Mouse (Mus musculus) heart, embryonic 12.5 days (tissue): ENCODE results near the gene Mlec. TPM values are rescaled to one million over a fixed set of nuclear protein-coding genes. Genes with fewer than 3 reads are reported as not detected.

ENCODE experiments used
- ATAC-seq: fragments of 200-750 bp; cut with Nextera tagmentation; 2 replicates; pipeline ENCODE4 v1.8.0; 2017; ENCODE audit warnings: moderate TSS enrichment, moderate library complexity; ENCODE audit not compliant: insufficient number of reproducible peaks, low FRiP score
- H3K27ac ChIP-seq: fragments of 300-500 bp; sonication (generic); 2 replicates; pipeline ENCODE4 v1.5.1; 2016; ENCODE audit warnings: mild to moderate bottlenecking, moderate library complexity; ENCODE audit not compliant: poor library complexity, severe bottlenecking
- H3K27me3 ChIP-seq: fragments of 300-500 bp; sonication (generic); replicated peaks from 2 replicates; pipeline ENCODE4 v1.6.1; 2016; ENCODE audit warnings: mild to moderate bottlenecking, moderate library complexity
- H3K36me3 ChIP-seq: fragments of 300-500 bp; sonication (generic); 2 replicates; pipeline ENCODE4 v1.6.1; 2016; ENCODE audit warnings: mild to moderate bottlenecking, moderate library complexity
- H3K4me1 ChIP-seq: fragments of 300-500 bp; sonication (generic); replicated peaks from 2 replicates; pipeline ENCODE4 v1.6.1; 2016; ENCODE audit warnings: mild to moderate bottlenecking
- H3K4me2 ChIP-seq: fragments of 300-500 bp; sonication (generic); 2 replicates; pipeline ENCODE4 v1.6.1; 2016; ENCODE audit warnings: mild to moderate bottlenecking, moderate library complexity
- H3K4me3 ChIP-seq: fragments of 300-500 bp; sonication (generic); 2 replicates; pipeline ENCODE4 v1.5.1; 2016; ENCODE audit warnings: mild to moderate bottlenecking
- H3K9ac ChIP-seq: fragments of 300-500 bp; sonication (generic); 2 replicates; pipeline ENCODE4 v1.6.1; 2016; ENCODE audit warnings: mild to moderate bottlenecking, moderate library complexity
- H3K9me3 ChIP-seq: fragments of 300-500 bp; sonication (generic); replicated peaks from 2 replicates; pipeline ENCODE4 v1.6.1; 2016; ENCODE audit warnings: mild to moderate bottlenecking, moderate library complexity
- whole genome bisulfite sequencing: fragments of 180-500 bp; shearing (Covaris S2); methylation state at CpG from one replicate; pipeline ENCODE4 v1.1.7; 2016; 5-methylcytosine and 5-hydroxymethylcytosine counted together
- polyA plus RNA-seq: library from polyadenylated mRNA; unstranded; fragments of >200 nt; fragmentation: Nextera tagmentation; extraction: Ambion mirVana; gene quantifications from 2 replicates; pipeline ENCODE4 v1.2.1, GENCODE M21; 2016

The Mlec gene
- polyA plus RNA-seq, 1 experiment from 2014 or later: 103 TPM

DNA sequence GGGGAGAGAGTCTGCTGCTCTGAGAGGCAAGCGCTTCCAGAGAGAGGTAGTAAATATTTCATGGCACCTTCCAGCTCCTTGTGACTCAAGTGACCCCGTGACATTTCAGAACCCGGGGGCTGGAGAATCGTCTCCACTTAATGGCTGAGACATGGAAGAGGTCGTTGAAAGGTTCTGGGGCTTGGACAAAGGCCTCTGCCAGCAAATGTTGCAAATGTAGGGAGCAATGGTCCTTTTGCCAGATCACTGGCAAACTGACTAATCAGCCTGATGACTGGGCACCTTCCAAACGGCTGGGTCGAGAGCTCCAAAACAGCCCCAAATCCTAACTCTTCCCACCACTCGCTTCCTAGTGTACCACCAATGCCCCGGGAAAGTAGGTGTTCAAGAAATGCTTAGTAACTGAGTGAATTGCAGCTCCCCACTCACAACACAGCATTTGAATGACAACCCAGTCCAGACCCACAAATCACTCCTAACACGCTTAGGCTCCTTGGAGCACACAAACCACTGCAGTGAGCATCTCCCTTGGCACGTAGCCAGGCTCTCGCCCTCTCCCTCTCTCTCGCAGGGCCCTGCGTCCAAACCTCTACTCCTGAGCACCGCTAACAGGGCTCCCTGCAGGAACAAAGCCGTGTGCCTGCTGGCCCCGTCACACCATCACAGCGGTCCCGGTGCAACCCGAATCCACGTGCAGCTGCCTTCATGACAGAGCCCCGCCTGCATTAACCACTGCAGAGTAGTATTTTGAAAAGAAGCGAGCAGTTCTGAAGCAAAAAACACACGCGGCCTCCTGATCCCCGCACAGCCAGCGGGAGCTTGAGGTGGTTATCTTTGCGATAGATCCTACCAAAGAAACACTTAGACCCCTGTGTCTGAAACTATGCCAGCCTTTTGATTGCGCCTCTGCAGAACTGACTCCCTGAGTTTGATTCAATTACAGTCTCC is 34.2 kb upstream of the Mlec start:
- H3K27ac ChIP-seq: no peak overlapping the region
- H3K4me1 ChIP-seq: peaks cover 30% of the 10 kb centered on the region
- no peak overlapping the region for H3K4me3 ChIP-seq
- H3K9me3 ChIP-seq: no peaks in the 10 kb centered on the region
- no peak overlapping the region for H3K9ac ChIP-seq
- H3K4me2 ChIP-seq: peak overlapping the region; percentile 4; the same call in 1 of the 2 replicates
- 11% methylated on average over 29 of the region's 29 CpGs for WGBS
- no peak for ATAC-seq
- H3K27me3 ChIP-seq: peaks cover 80% of the 10 kb centered on the region
- no peaks in the 10 kb centered on the region for H3K36me3 ChIP-seq

DNA sequence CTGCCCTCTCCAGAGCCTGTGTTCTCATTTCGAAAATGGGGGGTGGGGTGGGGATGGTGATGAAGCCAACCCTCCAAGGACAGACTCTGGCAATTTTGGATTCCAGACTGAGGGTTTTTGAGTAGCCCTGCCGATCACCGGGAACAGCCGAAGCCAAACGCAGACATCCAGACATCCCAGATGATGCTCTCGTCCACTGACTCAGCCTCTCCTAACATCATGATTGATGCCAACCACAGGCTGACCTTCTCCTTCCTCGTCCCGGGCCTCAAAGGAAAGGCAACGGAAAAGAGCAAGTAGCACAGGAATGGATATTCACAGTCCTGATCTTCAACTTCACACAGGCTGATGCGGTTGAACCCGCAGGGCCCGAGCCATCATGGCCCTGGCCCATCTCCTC is 32.1 kb upstream of the Mlec start:
- WGBS: 81% methylated on average over 12 of the region's 12 CpGs
- H3K27ac ChIP-seq: no peak overlapping the region

DNA sequence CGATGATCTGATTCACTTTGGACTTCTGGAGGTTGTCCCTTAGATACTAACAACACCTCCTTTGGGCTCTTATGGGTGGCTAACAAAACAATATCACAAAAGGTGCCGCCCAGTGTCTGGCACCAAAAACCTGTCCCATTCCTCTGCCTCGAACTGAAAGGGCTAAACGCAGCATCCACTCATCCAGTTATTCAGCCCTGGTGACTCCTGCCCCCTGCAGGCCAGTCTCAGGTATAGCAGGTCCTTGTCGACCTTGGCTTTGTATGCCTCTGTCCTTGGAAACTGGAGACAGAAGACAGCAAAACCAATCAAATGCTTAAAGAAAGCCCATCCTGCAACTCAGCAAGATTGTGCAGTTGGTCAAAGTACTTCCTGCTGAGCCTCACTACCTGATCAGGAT is 30.8 kb upstream of the Mlec start:
- no peak overlapping the region for H3K4me2 ChIP-seq
- no peak overlapping the region for H3K9ac ChIP-seq
- no peak overlapping the region for H3K27ac ChIP-seq
- no peak overlapping the region for H3K4me3 ChIP-seq
- ATAC-seq: no peak
- H3K4me1 ChIP-seq: peaks cover 50% of the 10 kb centered on the region
- H3K36me3 ChIP-seq: no peaks in the 10 kb centered on the region
- H3K9me3 ChIP-seq: no peaks in the 10 kb centered on the region
- WGBS: 41% methylated on average over 5 of the region's 5 CpGs
- peaks cover 68% of the 10 kb centered on the region for H3K27me3 ChIP-seq

More for the DNA sequence above, 32.1 kb upstream of the Mlec start:
- peaks cover 46% of the 10 kb centered on the region for H3K4me1 ChIP-seq
- H3K4me2 ChIP-seq: no peak overlapping the region
- H3K4me3 ChIP-seq: no peak overlapping the region
- ATAC-seq: no peak
- no peaks in the 10 kb centered on the region for H3K36me3 ChIP-seq
- H3K9ac ChIP-seq: no peak overlapping the region
- no peaks in the 10 kb centered on the region for H3K9me3 ChIP-seq
- peaks cover 75% of the 10 kb centered on the region for H3K27me3 ChIP-seq

DNA sequence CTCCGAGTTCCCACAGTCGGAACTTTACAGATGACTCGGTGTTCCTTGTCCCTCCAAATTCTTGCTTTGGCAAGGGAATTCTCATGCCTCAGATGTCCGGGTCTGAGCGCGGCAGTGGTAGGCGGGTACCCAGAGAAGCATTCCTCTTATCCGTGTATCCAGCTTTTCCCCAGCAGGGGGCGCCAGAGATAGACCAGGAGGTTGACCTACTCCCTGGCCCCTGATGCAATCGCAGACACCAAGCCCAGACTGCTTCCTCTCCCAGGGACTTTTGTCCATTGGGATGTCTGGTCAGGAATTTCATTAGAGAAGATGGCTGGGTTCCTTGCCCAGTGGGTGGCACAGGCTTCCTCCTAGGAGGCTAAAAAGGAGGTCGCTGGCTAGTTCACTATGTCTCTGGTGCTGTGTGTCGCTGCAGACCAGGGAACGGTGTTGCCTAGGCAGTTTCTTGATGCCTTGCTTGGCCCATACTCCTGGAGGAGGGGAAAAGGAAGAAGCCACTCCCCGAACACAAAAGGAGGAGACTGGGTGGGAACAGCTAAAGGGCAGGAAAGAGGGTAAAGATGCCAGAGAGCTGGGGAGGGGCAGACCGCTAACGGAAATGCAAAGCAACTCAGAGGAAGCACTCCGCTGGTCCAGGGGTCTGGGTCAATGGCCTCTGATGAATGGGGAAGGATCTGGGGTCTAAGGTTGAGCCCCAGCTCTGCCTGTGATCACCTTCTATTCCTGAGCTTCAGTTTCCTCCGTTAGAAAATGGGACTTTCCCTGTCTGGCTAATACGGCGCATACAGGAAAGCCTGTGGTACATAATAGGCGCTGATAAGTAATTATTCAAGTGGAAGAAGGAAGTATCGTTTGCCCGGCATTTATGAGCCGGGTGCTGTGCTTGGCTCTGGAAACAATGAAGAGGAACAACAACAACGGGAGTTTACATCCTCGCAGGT is 29.5 kb upstream of the Mlec start:
- Histone ChIP-seq H3K27ac (no peak overlapping the region), H3K4me2 (peak overlapping the region; percentile 55), H3K36me3 (no peaks in the 10 kb centered on the region), H3K9me3 (no peaks in the 10 kb centered on the region), H3K4me1 (peaks cover 51% of the 10 kb centered on the region), H3K27me3 (peaks cover 54% of the 10 kb centered on the region), H3K4me3 (0 out of 2 replicates have a peak overlapping the region, but pooled peaks have one; percentile 11), H3K9ac (no peak overlapping the region)
- ATAC-seq: peak; percentile 73
- WGBS: 16% methylated on average over 26 of the region's 26 CpGs

DNA sequence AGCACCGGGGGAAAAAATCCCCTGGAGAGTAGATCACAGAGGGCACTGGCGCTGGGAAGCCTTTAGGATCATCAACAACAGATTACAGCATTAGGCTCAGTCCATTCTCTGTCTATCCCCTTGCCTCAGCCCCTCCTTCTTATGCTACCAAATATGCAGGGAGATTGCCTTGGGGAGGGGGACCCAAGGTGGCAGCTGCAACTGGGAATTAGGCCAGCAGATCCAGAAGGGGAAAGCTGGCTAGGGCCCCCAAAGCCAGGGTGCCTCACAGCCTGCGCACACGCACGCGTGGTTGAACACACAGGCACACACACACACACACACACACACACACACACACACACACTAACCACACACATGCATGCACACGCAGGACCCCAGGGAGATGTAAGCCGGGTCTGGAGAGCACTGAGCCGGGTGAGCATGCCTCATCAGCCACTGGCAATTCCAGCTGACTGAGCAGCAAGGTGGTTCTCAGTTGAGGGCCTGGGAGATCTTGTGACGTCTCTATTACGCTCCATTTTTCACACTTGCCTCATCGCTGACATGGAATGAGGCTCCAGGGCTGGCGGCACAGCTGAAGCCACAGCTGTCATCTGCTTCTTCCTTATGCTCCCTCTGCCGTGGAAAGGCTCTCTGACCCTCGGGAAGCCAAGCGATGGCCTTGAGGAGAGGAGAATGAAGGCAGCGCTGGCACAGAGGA is 28.5 kb upstream of the Mlec start:
- ATAC-seq: no peak
- no peak overlapping the region for H3K27ac ChIP-seq
- peak overlapping the region; percentile 55 for H3K4me2 ChIP-seq
- peaks cover 45% of the 10 kb centered on the region for H3K27me3 ChIP-seq
- peaks cover 57% of the 10 kb centered on the region for H3K4me1 ChIP-seq
- peak overlapping the region; percentile 11; the same call in 1 of the 2 replicates for H3K4me3 ChIP-seq
- no peaks in the 10 kb centered on the region for H3K36me3 ChIP-seq
- 0 out of 2 replicates have a peak overlapping the region, but pooled peaks have one; percentile 22 for H3K9ac ChIP-seq
- H3K9me3 ChIP-seq: no peaks in the 10 kb centered on the region
- 37% methylated on average over 17 of the region's 17 CpGs for WGBS

DNA sequence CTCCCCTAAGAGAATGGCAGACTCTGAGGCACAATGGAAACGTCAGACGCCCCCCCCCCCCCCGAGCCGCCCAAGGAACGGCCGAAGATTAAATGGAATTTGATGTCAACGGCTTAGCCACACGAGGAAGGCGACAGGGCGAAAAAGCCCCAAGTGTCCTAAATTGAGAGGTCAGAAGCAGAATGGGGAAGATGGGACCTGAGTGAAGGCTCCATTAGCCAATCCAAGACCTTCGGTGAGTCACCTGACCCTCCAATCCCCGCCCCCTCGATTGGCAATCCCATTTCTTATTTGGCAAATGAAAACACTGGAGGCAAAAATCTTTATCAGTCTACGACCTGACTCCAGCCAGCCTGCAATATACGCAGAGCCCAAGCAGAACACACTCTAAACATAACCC is 26.7 kb upstream of the Mlec start:
- peak overlapping the region; percentile 43 for H3K4me2 ChIP-seq
- no peak for ATAC-seq
- H3K9ac ChIP-seq: no peak overlapping the region
- H3K9me3 ChIP-seq: no peaks in the 10 kb centered on the region; the same call in 1 of the 2 replicates
- no peaks in the 10 kb centered on the region for H3K36me3 ChIP-seq
- no peak overlapping the region for H3K4me3 ChIP-seq
- peaks cover 65% of the 10 kb centered on the region for H3K4me1 ChIP-seq
- 24% methylated on average over 15 of the region's 15 CpGs for WGBS
- no peak overlapping the region for H3K27ac ChIP-seq
- peaks cover 28% of the 10 kb centered on the region for H3K27me3 ChIP-seq

- Histone ChIP-seq H3K4me3 (no peak overlapping the region), H3K27ac (peak overlapping the region; percentile 67), H3K27me3 (peaks cover 21% of the 10 kb centered on the region), H3K4me1 (peaks cover 65% of the 10 kb centered on the region), H3K9me3 (no peaks in the 10 kb centered on the region; the same call in 1 of the 2 replicates), H3K36me3 (no peaks in the 10 kb centered on the region), H3K4me2 (no peak overlapping the region), H3K9ac (0 out of 2 replicates have a peak overlapping the region, but pooled peaks have one; percentile 19)
- WGBS: 39% methylated on average over 10 of the region's 10 CpGs
- no peak for ATAC-seq
Measured at GRCm38 (mm10) chr5:115183482-115183881, 25.5 kb upstream of the Mlec start.

DNA sequence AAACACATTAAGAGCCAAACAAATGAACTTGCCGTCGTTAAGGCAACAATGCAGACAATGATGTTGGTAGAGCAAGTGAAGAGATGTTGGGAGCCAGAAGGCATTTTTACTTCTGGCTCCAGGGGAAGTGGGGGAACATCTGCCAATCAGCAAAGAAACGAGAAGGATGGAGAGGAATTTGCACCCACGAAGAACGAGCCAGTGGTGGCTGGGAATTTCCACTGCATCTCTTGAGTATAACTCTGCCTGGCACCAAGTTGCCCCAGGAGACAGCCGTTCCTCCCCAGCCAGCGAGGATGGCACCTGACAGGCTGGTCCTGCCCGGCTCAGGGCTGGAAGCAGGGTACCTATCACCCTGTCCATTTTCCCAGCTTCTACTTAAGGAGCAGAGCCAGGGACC is 24.9 kb upstream of the Mlec start:
- H3K36me3 ChIP-seq: no peaks in the 10 kb centered on the region
- H3K4me2 ChIP-seq: no peak overlapping the region
- peaks cover 21% of the 10 kb centered on the region for H3K27me3 ChIP-seq
- H3K4me1 ChIP-seq: peaks cover 65% of the 10 kb centered on the region
- peak overlapping the region; percentile 67 for H3K27ac ChIP-seq
- ATAC-seq: no peak
- no peaks in the 10 kb centered on the region; the same call in 1 of the 2 replicates for H3K9me3 ChIP-seq
- H3K4me3 ChIP-seq: no peak overlapping the region
- 55% methylated on average over 8 of the region's 8 CpGs for WGBS
- peak overlapping the region; percentile 19; the same call in 1 of the 2 replicates for H3K9ac ChIP-seq

DNA sequence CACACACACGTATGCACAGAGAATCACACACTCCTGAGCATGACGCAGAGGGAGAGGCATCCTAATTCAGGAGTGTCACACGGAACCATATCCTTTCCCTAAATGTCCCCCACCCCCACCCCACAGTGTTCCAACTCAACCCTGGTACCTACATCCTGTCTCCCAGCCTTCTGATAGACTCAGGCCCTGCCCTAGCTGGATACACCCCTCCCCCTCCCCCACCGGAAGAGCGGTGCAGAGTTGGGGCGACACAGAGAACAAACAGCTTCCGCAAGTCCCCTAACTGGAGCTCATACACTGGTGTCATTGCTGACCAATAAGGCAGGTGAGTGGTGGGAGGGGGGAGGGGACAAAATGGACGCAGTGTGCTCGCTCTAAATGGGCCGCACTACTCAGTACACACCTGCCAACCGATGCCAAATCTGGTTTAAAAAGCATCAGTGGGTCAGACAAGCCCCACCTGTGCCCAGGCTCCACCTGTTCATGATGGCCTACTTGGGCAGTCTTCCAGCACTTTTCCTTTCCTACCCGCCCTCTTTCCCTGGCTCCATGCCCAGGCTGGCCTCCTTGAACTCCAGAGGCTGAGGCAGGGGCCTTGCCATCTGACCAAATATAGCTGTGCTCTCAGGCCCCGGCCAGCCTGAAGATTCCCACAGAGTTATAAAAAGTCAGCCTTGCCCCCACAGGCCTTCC is 23.4 kb upstream of the Mlec start:
- 61% methylated on average over 13 of the region's 13 CpGs for WGBS
- H3K4me3 ChIP-seq: no peak overlapping the region

GRCm38 (mm10) chr5:115179596-115179995 is 21.6 kb upstream of the Mlec start:
- H3K9ac ChIP-seq: no peak overlapping the region
- H3K27ac ChIP-seq: no peak overlapping the region
- no peaks in the 10 kb centered on the region for H3K36me3 ChIP-seq
- H3K27me3 ChIP-seq: 0 out of 2 replicates have a peak, but pooled peaks cover 2% of the 10 kb centered on the region
- H3K4me3 ChIP-seq: no peak overlapping the region
- H3K4me1 ChIP-seq: peaks cover 39% of the 10 kb centered on the region
- no peak overlapping the region for H3K4me2 ChIP-seq
- WGBS: 91% methylated on average over 11 of the region's 11 CpGs
- ATAC-seq: no peak
- H3K9me3 ChIP-seq: no peaks in the 10 kb centered on the region; the same call in 1 of the 2 replicates

More for the DNA sequence above, 23.4 kb upstream of the Mlec start:
- Histone ChIP-seq H3K36me3 (no peaks in the 10 kb centered on the region), H3K4me2 (no peak overlapping the region), H3K27me3 (peaks cover 16% of the 10 kb centered on the region), H3K27ac (peak overlapping the region; percentile 67), H3K4me1 (peaks cover 52% of the 10 kb centered on the region), H3K9me3 (no peaks in the 10 kb centered on the region; the same call in 1 of the 2 replicates), H3K9ac (no peak overlapping the region)
- ATAC-seq: peak; percentile 46; the same call in 1 of the 2 replicates
